Mouse (Mus musculus) lung, embryonic 16.5 days (tissue): ENCODE measurements at regions not wholly inside any gene's neighbourhood (a gene's known extent, or its start where the extent isn't known, plus 50 kb on each side); places are given as distances from the start of the nearest gene placed in this dataset.
A peak's percentile ranks its signal among the peaks of the same experiment; 100 is the strongest.

ENCODE experiments used
- ATAC-seq: fragments of 200-750 bp; cut with Nextera tagmentation; 2 replicates; pipeline ENCODE4 v1.8.0; 2017; ENCODE audit warnings: low read depth, mild to moderate bottlenecking, moderate library complexity
- H3K27ac ChIP-seq: fragments of 300-500 bp; sonication (generic); 2 replicates; pipeline ENCODE4 v1.5.1; 2014; ENCODE audit warnings: mild to moderate bottlenecking, control low read depth, low read length
- H3K27me3 ChIP-seq: fragments of 300-500 bp; sonication (generic); 2 replicates; pipeline ENCODE4 v1.6.1; 2014; ENCODE audit warnings: low read depth, low read length, mixed read lengths; ENCODE audit not compliant: control insufficient read depth, insufficient read depth
- H3K36me3 ChIP-seq: fragments of 300-500 bp; sonication (generic); 2 replicates; pipeline ENCODE4 v1.6.1; 2014; ENCODE audit warnings: low read length; ENCODE audit not compliant: control insufficient read depth, insufficient read depth
- H3K4me1 ChIP-seq: fragments of 300-500 bp; sonication (generic); replicated peaks from 2 replicates; pipeline ENCODE4 v1.6.1; 2014; ENCODE audit warnings: low read length, mixed read lengths; ENCODE audit not compliant: control insufficient read depth, insufficient read depth
- H3K4me2 ChIP-seq: fragments of 300-500 bp; sonication (generic); 2 replicates; pipeline ENCODE4 v1.6.1; 2014; ENCODE audit warnings: low read depth, low read length, control low read depth
- H3K4me3 ChIP-seq: fragments of 300-500 bp; sonication (generic); 2 replicates; pipeline ENCODE4 v1.5.1; 2014; ENCODE audit warnings: mild to moderate bottlenecking, low read length, control low read depth
- H3K9ac ChIP-seq: fragments of 300-500 bp; sonication (generic); 2 replicates; pipeline ENCODE4 v1.6.1; 2014; ENCODE audit warnings: low read length, control low read depth
- H3K9me3 ChIP-seq: fragments of 300-500 bp; sonication (generic); 2 replicates; pipeline ENCODE4 v1.6.1; 2016; ENCODE audit warnings: low read length; ENCODE audit not compliant: control insufficient read depth
- WGBS: fragments of 180-500 bp; shearing (Covaris S2); extraction: QIAGEN DNeasy Blood & Tissue Kit; methylation state at CpG from one replicate; pipeline ENCODE4 v1.1.7; 2014; 5-methylcytosine and 5-hydroxymethylcytosine counted together

DNA sequence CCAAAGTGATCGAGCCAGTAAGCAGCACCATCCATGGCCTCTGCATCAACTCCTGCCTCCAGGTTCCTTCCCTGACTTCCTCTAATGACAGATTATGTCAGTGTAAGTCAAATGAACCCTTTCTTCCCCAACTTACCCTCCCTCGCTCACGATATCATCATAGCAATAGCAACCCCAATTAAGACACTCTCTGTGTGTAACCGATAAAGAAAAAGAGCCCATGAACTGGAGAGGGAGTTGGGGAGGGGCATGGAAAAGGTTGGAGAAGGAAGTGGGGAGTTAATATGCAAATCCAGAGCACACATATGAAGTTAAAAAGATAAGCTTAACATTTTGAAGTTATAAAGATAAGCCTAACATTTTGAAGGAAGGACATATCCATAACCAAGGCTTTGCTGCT, 65.6 kb upstream of the Bach2 start:
- no peaks in the 10 kb centered on the region for H3K9me3 ChIP-seq
- ATAC-seq, result no peak
- no peak overlapping the region for H3K9ac ChIP-seq
- H3K27me3 ChIP-seq, result no peaks in the 10 kb centered on the region
- peaks cover 8% of the 10 kb centered on the region for H3K4me1 ChIP-seq
- H3K4me2 ChIP-seq, result no peak overlapping the region
- no peak overlapping the region for H3K4me3 ChIP-seq
- H3K36me3 ChIP-seq, result no peaks in the 10 kb centered on the region
- H3K27ac ChIP-seq, result no peak overlapping the region
- WGBS, result 88% methylated on average over 4 of the region's 4 CpGs

DNA sequence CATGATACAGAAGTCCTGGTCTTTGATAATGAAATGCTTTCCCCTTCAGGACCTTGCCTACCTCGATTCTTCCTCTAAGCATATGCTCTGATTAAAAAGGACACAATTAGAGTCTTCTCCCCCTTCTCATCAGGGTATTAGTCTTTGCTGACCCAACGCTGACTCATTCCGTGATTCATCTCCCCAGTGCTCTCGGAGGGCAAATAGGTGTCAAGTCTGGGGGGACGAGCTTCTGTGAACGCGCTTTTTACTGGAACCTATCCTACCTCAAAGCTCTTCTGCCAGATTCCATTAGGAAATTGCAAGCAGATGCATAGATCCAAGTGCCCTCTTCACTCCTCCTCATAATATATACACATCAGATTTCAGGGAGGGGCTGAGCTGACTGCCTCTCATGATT, 63.8 kb upstream of the Bach2 start:
- 69% methylated on average over 7 of the region's 7 CpGs for WGBS
- H3K4me2 ChIP-seq, result no peak overlapping the region
- peaks cover 17% of the 10 kb centered on the region for H3K4me1 ChIP-seq
- H3K9ac ChIP-seq, result no peak overlapping the region
- no peak overlapping the region for H3K27ac ChIP-seq
- no peaks in the 10 kb centered on the region for H3K36me3 ChIP-seq
- H3K9me3 ChIP-seq, result no peaks in the 10 kb centered on the region
- H3K27me3 ChIP-seq, result no peaks in the 10 kb centered on the region
- ATAC-seq, result no peak
- H3K4me3 ChIP-seq, result no peak overlapping the region

- no peak overlapping the region for H3K27ac ChIP-seq
- H3K4me2 ChIP-seq, result no peak overlapping the region
- no peaks in the 10 kb centered on the region for H3K27me3 ChIP-seq
- H3K36me3 ChIP-seq, result no peaks in the 10 kb centered on the region
- peaks cover 19% of the 10 kb centered on the region for H3K4me1 ChIP-seq
- WGBS, result 70% methylated on average over 7 of the region's 7 CpGs
- no peak overlapping the region for H3K4me3 ChIP-seq
- H3K9me3 ChIP-seq, result no peaks in the 10 kb centered on the region
- no peak for ATAC-seq
- no peak overlapping the region for H3K9ac ChIP-seq
Measured at GRCm38 (mm10) chr4:32175231-32175630, 63.4 kb upstream of the Bach2 start.

- Histone ChIP-seq H3K4me3 (no peak overlapping the region), H3K4me2 (no peak overlapping the region), H3K36me3 (no peaks in the 10 kb centered on the region), H3K27ac (no peak overlapping the region), H3K9ac (no peak overlapping the region), H3K9me3 (no peaks in the 10 kb centered on the region), H3K27me3 (no peaks in the 10 kb centered on the region), H3K4me1 (peaks cover 14% of the 10 kb centered on the region; the same call in 1 of the 2 replicates)
- WGBS, result 64% methylated on average over 6 of the region's 6 CpGs
- no peak for ATAC-seq
Measured at GRCm38 (mm10) chr4:32175853-32176448, 62.7 kb upstream of the Bach2 start.

DNA sequence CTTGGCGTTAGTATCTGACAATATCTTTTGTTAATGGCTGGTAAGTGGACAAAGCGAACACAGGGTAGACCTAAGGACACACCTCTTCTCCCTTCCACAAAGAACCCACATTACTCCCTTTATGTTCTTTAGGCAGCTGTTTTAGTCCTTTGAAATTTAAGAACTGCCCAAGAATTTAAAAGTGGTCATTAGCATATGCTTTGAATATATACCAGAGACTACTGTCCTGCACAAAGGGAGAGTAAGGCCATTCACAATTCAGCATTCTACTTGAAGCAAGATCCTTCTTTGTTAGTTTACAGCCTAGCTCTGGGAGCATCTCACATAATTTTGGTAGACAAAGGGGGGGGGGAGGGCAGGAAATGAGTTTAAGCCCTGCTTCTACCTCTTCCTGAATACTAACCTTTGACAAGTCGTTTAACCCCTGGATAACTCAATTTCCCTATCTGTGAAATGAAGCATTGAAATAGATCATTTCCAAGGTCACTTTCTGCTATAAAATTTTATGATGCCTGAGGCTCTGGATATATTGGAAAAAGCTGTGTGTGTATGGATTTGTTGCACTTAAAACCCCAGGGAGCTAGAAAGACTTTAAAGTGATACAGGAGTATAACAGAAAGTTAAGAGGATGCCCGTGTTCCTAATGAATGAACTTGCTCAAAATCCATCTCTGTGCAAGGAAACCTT, 62.0 kb upstream of the Bach2 start:
- no peaks in the 10 kb centered on the region for H3K9me3 ChIP-seq
- no peak for ATAC-seq
- no peak overlapping the region for H3K4me3 ChIP-seq
- H3K4me1 ChIP-seq, result peaks cover 14% of the 10 kb centered on the region; the same call in 1 of the 2 replicates
- no peaks in the 10 kb centered on the region for H3K27me3 ChIP-seq
- H3K9ac ChIP-seq, result no peak overlapping the region
- no peak overlapping the region for H3K27ac ChIP-seq
- H3K4me2 ChIP-seq, result no peak overlapping the region
- WGBS, result 67% methylated on average over 4 of the region's 4 CpGs
- no peaks in the 10 kb centered on the region for H3K36me3 ChIP-seq

- WGBS, result 58% methylated on average over 7 of the region's 7 CpGs
- H3K27me3 ChIP-seq, result no peaks in the 10 kb centered on the region
- H3K36me3 ChIP-seq, result no peaks in the 10 kb centered on the region
- no peak overlapping the region for H3K4me3 ChIP-seq
- H3K9ac ChIP-seq, result no peak overlapping the region
- H3K9me3 ChIP-seq, result no peaks in the 10 kb centered on the region
- H3K4me1 ChIP-seq, result peaks cover 14% of the 10 kb centered on the region; the same call in 1 of the 2 replicates
- H3K4me2 ChIP-seq, result no peak overlapping the region
- ATAC-seq, result no peak
- no peak overlapping the region for H3K27ac ChIP-seq
Measured at GRCm38 (mm10) chr4:32177933-32178639, 60.5 kb upstream of the Bach2 start.

DNA sequence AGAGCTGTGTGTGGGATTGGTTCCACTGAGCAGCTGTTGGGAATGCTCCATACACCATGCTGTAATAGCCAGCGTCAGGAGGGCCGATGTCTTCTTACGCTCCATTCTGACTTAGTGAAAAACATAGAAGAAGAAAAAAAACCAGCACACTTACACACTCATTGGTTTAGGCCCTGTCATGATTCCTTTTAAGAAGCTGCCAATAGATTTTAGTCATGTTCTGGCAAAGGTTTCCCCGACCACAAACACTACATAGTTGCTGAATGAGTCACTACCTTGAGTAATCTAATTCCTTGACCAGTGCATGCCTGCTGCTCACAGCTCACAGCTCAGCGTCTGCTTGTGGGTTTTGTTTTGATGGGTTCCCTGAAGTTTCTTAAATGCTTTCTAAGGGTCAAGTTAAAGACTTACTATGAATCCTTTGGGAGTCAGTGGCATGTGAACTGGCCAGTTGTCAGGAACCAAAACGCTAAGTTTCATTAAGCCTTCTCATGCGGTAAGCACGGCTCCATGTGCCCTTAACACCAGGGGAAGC, 58.8 kb upstream of the Bach2 start:
- Histone ChIP-seq H3K27me3 (no peaks in the 10 kb centered on the region), H3K36me3 (no peaks in the 10 kb centered on the region), H3K4me3 (peak overlapping the region; percentile 17), H3K9me3 (no peaks in the 10 kb centered on the region), H3K4me1 (peaks cover 14% of the 10 kb centered on the region; the same call in 1 of the 2 replicates), H3K9ac (peak overlapping the region; percentile 12; the same call in 1 of the 2 replicates), H3K27ac (peak overlapping the region; percentile 56), H3K4me2 (peak overlapping the region; percentile 33)
- ATAC-seq, result peak; percentile 94
- WGBS, result 18% methylated on average over 8 of the region's 8 CpGs

DNA sequence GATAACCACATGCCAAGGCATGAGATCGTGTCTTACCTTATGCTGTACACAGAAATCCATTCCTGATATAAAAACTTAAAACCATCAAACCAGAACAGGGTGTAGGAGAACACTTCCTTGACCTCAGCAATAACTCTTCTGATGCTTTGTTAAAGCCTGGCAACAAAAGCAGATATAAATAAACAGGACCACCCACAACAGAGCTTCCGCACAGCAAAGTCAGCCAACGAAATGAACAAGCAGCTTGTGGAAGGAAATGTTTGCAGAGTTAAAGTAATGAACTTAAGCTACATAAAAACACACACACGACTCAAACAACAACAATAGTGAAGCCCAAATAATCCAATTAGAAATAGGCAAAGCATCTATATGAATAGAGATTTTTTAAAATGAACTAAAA, 54.8 kb upstream of the Bach2 start:
- 39% methylated on average over 4 of the region's 4 CpGs for WGBS
- Histone ChIP-seq H3K4me1 (peaks cover 13% of the 10 kb centered on the region), H3K4me2 (no peak overlapping the region), H3K4me3 (no peak overlapping the region), H3K9ac (no peak overlapping the region), H3K27me3 (no peaks in the 10 kb centered on the region), H3K27ac (no peak overlapping the region), H3K36me3 (no peaks in the 10 kb centered on the region), H3K9me3 (no peaks in the 10 kb centered on the region)
- ATAC-seq, result no peak

DNA sequence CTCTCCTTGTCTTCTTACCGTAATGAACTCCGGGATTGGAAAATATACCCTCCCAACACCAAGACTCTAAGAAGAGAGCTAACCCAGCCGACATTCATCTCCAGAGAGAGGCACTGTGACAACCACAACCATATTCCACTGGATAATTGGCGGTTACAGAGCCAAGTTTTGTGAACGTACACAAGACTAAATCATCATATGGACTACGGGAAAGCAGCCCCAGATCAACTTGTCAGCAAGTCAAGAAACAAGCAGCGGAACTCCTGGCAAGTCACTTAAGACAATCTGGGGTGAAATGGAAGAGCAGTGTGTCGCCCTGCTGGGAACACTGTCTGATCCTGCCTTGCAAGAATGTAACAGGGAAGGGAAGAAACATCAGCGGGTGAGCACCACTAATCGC, 52.6 kb upstream of the Bach2 start:
- WGBS, result 73% methylated on average over 10 of the region's 10 CpGs
- no peaks in the 10 kb centered on the region for H3K9me3 ChIP-seq
- no peaks in the 10 kb centered on the region for H3K36me3 ChIP-seq
- no peaks in the 10 kb centered on the region for H3K27me3 ChIP-seq
- no peak for ATAC-seq
- no peak overlapping the region for H3K27ac ChIP-seq
- no peak overlapping the region for H3K4me2 ChIP-seq
- H3K4me3 ChIP-seq, result no peak overlapping the region
- peaks cover 5% of the 10 kb centered on the region for H3K4me1 ChIP-seq
- H3K9ac ChIP-seq, result no peak overlapping the region
